Mouse (Mus musculus) forebrain, embryonic 13.5 days (tissue): ENCODE results near the gene Lcmt1. TPM values are rescaled to one million over a fixed set of nuclear protein-coding genes. Genes with fewer than 3 reads are reported as not detected.

Experiments
- polyA plus RNA-seq: library from polyadenylated mRNA; unstranded; fragments of >200 nt; fragmentation: Nextera tagmentation; extraction: Ambion mirVana; gene quantifications from 2 replicates; pipeline ENCODE4 v1.2.1, GENCODE M21; 2015

The Lcmt1 gene
- polyA plus RNA-seq, 1 experiment from 2014 or later: 87.7 TPM

Other genes with a start within 250 kb of the Lcmt1 start
- gene Tnrc6a, start 245.9 kb upstream of the Lcmt1 start, polyA plus RNA-seq: 49.9 and 62.0 TPM in 2 replicates
- not detected in 2 replicates for gene Slc5a11, start 155.0 kb upstream of the Lcmt1 start, polyA plus RNA-seq
- gene Arhgap17, start 131 bp downstream of the Lcmt1 start, polyA plus RNA-seq: 12.5 and 13.5 TPM in 2 replicates
- not detected in 2 replicates for gene Aqp8, start 92.5 kb downstream of the Lcmt1 start, polyA plus RNA-seq
- 9.1 and 10.8 TPM in 2 replicates for gene Zkscan2, start 130.7 kb downstream of the Lcmt1 start, polyA plus RNA-seq